In the genomic region with DNA sequence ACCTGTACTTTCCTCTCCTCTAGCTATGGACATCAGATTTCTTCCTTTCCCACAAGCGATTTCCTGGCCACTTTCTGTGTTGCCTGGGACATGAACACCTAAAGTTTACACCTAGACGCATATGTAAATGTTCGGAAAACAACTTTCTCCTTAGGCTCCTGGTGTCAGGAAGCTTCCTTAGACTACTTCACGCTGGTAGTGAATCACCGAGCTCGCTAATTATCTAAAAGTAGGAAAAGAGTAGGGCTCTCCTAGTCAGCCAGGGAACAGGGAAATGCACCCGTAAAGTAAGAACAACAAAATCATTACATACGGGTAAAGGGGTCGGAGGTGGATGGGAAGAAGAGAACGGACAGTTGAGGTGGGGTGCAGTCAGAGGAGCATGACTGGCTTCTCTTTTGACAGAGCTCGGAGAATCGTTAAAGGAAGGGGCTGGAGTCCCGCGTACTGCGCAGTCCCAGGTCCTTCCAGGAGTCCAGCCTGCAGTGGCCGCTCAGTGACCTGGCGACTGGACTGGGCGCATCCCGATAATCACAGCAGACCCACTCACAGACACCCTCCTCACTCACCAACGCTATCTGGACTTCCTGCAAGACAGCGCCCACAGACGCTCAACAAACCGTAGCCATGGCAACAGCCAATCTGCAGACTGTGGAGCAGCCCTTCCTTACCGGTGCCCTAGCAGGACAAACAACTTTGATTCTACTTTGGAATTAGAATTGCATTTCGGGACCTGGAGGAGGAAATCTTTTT, we compare ENCODE assay signal across 8 mouse cellular contexts. TPM values are rescaled to one million over a fixed set of nuclear protein-coding genes. Genes with fewer than 3 reads are reported as not detected.
A peak's percentile ranks its signal among the peaks of the same experiment; 100 is the strongest.
DNase-seq lines count a peak whose midpoint lies in the region; ATAC-seq and TF ChIP-seq lines count a peak whose summit lies in the region.

A gene (minus strand): TSS at position 616 of the 753 bp plus-strand sequence.

- H3K4me1 ChIP-seq in heart, postnatal 0 days (ENCODE audit: control insufficient read depth, insufficient read depth), result no peaks in the 10 kb centered on the region
- no peaks in the 10 kb centered on the region for H3K4me1 ChIP-seq in liver, embryonic 14.5 days (replicated peaks; ENCODE audit: control insufficient read depth in 2 of 2, insufficient read depth in 2 of 2, low read length in 1 of 2)
- H3K4me1 ChIP-seq in neural tube, embryonic 14.5 days (ENCODE audit: control insufficient read depth, insufficient read depth, low read length), result no peaks in the 10 kb centered on the region

- TF ChIP-seq EP300 in heart, postnatal 0 days (IDR thresholded peaks at IDR 0.05; ENCODE audit: low read depth), result no peak
- no peak for TF ChIP-seq EP300 in liver, embryonic 14.5 days (IDR thresholded peaks at IDR 0.05; ENCODE audit: low read depth)

- ATAC-seq in heart, postnatal 0 days (ENCODE audit: insufficient read depth, low read depth), result peak; percentile 80
- ATAC-seq in liver, embryonic 14.5 days (ENCODE audit: insufficient read depth), result 0 out of 2 replicates have a peak, but pooled peaks have one; percentile 8
- peak; percentile 100 for ATAC-seq in neural tube, embryonic 14.5 days (ENCODE audit: low read depth)

- no peaks in the 10 kb centered on the region for H3K9me3 ChIP-seq in heart, postnatal 0 days (replicated peaks; ENCODE audit: control insufficient read depth, low read length)
- no peaks in the 10 kb centered on the region for H3K9me3 ChIP-seq in liver, embryonic 14.5 days (ENCODE audit: control insufficient read depth, low read length)
- H3K9me3 ChIP-seq in neural tube, embryonic 14.5 days (ENCODE audit: control insufficient read depth, low read length), result no peaks in the 10 kb centered on the region

- WGBS in heart, postnatal 0 days, result 4% methylated on average over 25 of the region's 25 CpGs
- WGBS in liver, embryonic 14.5 days (ENCODE audit: insufficient replicate concordance), result 4% methylated on average over 25 of the region's 25 CpGs
- 6% methylated on average over 25 of the region's 25 CpGs for WGBS in neural tube, embryonic 14.5 days

- H3K27ac ChIP-seq in heart, postnatal 0 days (ENCODE audit: low read depth), result no peak within 1 kb of the TSS
- no peak within 1 kb of the TSS for H3K27ac ChIP-seq in liver, embryonic 14.5 days
- H3K27ac ChIP-seq in neural tube, embryonic 14.5 days (ENCODE audit: low read depth, low read length), result no peak within 1 kb of the TSS

- no peaks in the 10 kb centered on the region for H3K27me3 ChIP-seq in heart, postnatal 0 days (ENCODE audit: control insufficient read depth, insufficient read depth, low read length)
- no peaks in the 10 kb centered on the region for H3K27me3 ChIP-seq in liver, embryonic 14.5 days (ENCODE audit: control insufficient read depth, insufficient read depth, low read length)
- H3K27me3 ChIP-seq in neural tube, embryonic 14.5 days (ENCODE audit: control insufficient read depth, insufficient read depth, low read length), result no peaks in the 10 kb centered on the region

- H3K4me2 ChIP-seq in heart, postnatal 0 days (ENCODE audit: low read depth, low read length), result peak within 1 kb of the TSS; percentile 75
- H3K4me2 ChIP-seq in liver, embryonic 14.5 days (ENCODE audit: low read depth), result peak within 1 kb of the TSS; percentile 18
- peak within 1 kb of the TSS; percentile 91 for H3K4me2 ChIP-seq in neural tube, embryonic 14.5 days (ENCODE audit: low read depth, low read length)

- peak; percentile 24 for DNase-seq in gastrocnemius, postnatal 14 days
- DNase-seq in gastrocnemius, postnatal 36 days, result no peak
- DNase-seq in embryo, embryonic 9.5 days (ENCODE audit: extremely low spot score), result peak; percentile 71
- peak; percentile 61 for DNase-seq in heart, postnatal 0 days (ENCODE audit: low spot score)
- DNase-seq in layer of hippocampus, adult 11-12 months (ENCODE audit: low spot score), result peak; percentile 85
- no peak for DNase-seq in liver, embryonic 14.5 days (ENCODE audit: low read depth in 3 of 3, low spot score in 3 of 3)
- DNase-seq in spleen, postnatal 4 days (ENCODE audit: low spot score in 2 of 2), result no peak

- intact Hi-C loops in gastrocnemius, postnatal 14 days (cut with DNase I; ENCODE audit: low total_unique reads), result no loop called here
- intact Hi-C loops in gastrocnemius, postnatal 36 days (cut with DNase I), result no loop called here

- H3K36me3 ChIP-seq in heart, postnatal 0 days (replicated peaks; ENCODE audit: control insufficient read depth, insufficient read depth, low read length), result no peaks in the 10 kb centered on the region
- H3K36me3 ChIP-seq in liver, embryonic 14.5 days (replicated peaks; ENCODE audit: control insufficient read depth, insufficient read depth, low read depth), result no peaks in the 10 kb centered on the region
- H3K36me3 ChIP-seq in neural tube, embryonic 14.5 days (ENCODE audit: control insufficient read depth, insufficient read depth, low read length), result no peaks in the 10 kb centered on the region

- H3K9ac ChIP-seq in heart, postnatal 0 days (replicated peaks; ENCODE audit: low read depth, low read length), result peak within 1 kb of the TSS; percentile 39
- no peak within 1 kb of the TSS for H3K9ac ChIP-seq in liver, embryonic 14.5 days (replicated peaks)
- peak within 1 kb of the TSS; percentile 46 for H3K9ac ChIP-seq in neural tube, embryonic 14.5 days (replicated peaks; ENCODE audit: low read depth, low read length)

- H3K4me3 ChIP-seq in heart, postnatal 0 days (ENCODE audit: low read depth, low read length), result peak within 1 kb of the TSS; percentile 52
- peak within 1 kb of the TSS in 1 of 2 experiments; percentile 29; a peak in 1 of 4 replicates for H3K4me3 ChIP-seq in liver, embryonic 14.5 days (ENCODE audit: insufficient read depth in 1 of 2, low read depth in 2 of 2, low read length in 2 of 2)
- H3K4me3 ChIP-seq in neural tube, embryonic 14.5 days (ENCODE audit: low read depth, low read length), result peak within 1 kb of the TSS; percentile 59

- TF ChIP-seq CTCF in heart, postnatal 0 days (IDR thresholded peaks at IDR 0.05; ENCODE audit: low read depth), result no peak
- TF ChIP-seq CTCF in liver, embryonic 14.5 days (IDR thresholded peaks at IDR 0.05; ENCODE audit: low read depth), result no peak

RNA-seq across cellular contexts. Expression of the gene that starts here (rescaled TPM):
- not detected for total RNA-seq in gastrocnemius, postnatal 14 days (2021)
- total RNA-seq in gastrocnemius, postnatal 36 days (2021), result not detected
- not detected in 2 replicates for total RNA-seq in heart, postnatal 0 days (2014; rRNA removed; ENCODE audit: low replicate concordance)
- 0.12 TPM in 1 of 2 replicates, not detected in the other for polyA plus RNA-seq in heart, postnatal 0 days (2015; fragmentation: Nextera tagmentation; extraction: Ambion mirVana)
- not detected in 2 replicates for polyA plus RNA-seq in liver, embryonic 14.5 days (2012; rRNA removed)
- not detected in 2 replicates for polyA plus RNA-seq in liver, embryonic 14.5 days (2014; fragmentation: Nextera tagmentation; extraction: Ambion mirVana)
- 2.0 and 2.4 TPM in 2 replicates for polyA plus RNA-seq in neural tube, embryonic 14.5 days (2014; fragmentation: Nextera tagmentation; extraction: Ambion mirVana)

Comparison
In these comparisons a context has a peak if more than half of its experiments do, and no peak if none do; other contexts are left out.
1. Peak in DNase-seq in gastrocnemius, postnatal 14 days; RNA of the gene not detected or under 1 TPM.
2. Peak in DNase-seq, ATAC-seq, H3K4me3 ChIP-seq, H3K9ac ChIP-seq and H3K4me2 ChIP-seq in heart, postnatal 0 days; RNA of the gene not detected or under 1 TPM.
3. Peak in ATAC-seq and H3K4me2 ChIP-seq in liver, embryonic 14.5 days; RNA of the gene not detected or under 1 TPM.
4. DNase-seq: peak in embryo, embryonic 9.5 days (single experiment) and layer of hippocampus, adult 11-12 months (single experiment); none in gastrocnemius, postnatal 36 days (0 of 2), liver, embryonic 14.5 days (0 of 3) and spleen, postnatal 4 days (0 of 2).
5. ATAC-seq: peak in every context shown above with its lines; median percentile 100 in neural tube, embryonic 14.5 days; 80 in heart, postnatal 0 days; 8 in liver, embryonic 14.5 days.
6. H3K4me2 ChIP-seq: peak in every context shown above with its lines; median percentile 91 in neural tube, embryonic 14.5 days; 75 in heart, postnatal 0 days; 18 in liver, embryonic 14.5 days.